8 mouse cellular contexts compared by ENCODE assay signal in genomic region chr13:49205381-49205998, GRCm38 (mm10). TPM values are rescaled to one million over a fixed set of nuclear protein-coding genes. Genes with fewer than 3 reads are reported as not detected.
DNase-seq lines count a peak whose midpoint lies in the region; ATAC-seq lines count a peak whose summit lies in the region.

No protein-coding gene starts in this region.

- no peak overlapping the region for H3K4me3 ChIP-seq in embryonic facial prominence, embryonic 11.5 days (ENCODE audit: low read depth, low read length)
- H3K4me3 ChIP-seq in kidney, embryonic 14.5 days (ENCODE audit: low read length) = no peak overlapping the region
- H3K4me3 ChIP-seq in liver, embryonic 11.5 days (ENCODE audit: low read depth, low read length) = no peak overlapping the region

- 52% methylated on average over 13 of the region's 13 CpGs for WGBS in embryonic facial prominence, embryonic 11.5 days
- 43% methylated on average over 13 of the region's 13 CpGs for WGBS in kidney, embryonic 14.5 days
- WGBS in liver, embryonic 11.5 days = 46% methylated on average over 13 of the region's 13 CpGs

- 0 out of 2 replicates have a peak, but pooled peaks have one; percentile 22 for ATAC-seq in embryonic facial prominence, embryonic 11.5 days (replicated peaks; ENCODE audit: insufficient number of reproducible peaks, low FRiP score, low TSS enrichment, low read depth)
- ATAC-seq in kidney, embryonic 14.5 days (ENCODE audit: low FRiP score, low TSS enrichment) = peak; percentile 53; the same call in 1 of the 2 replicates
- no peak for ATAC-seq in liver, embryonic 11.5 days (replicated peaks; ENCODE audit: low FRiP score)

- H3K9me3 ChIP-seq in embryonic facial prominence, embryonic 11.5 days (replicated peaks; ENCODE audit: control insufficient read depth, low read length) = no peaks in the 10 kb centered on the region
- H3K9me3 ChIP-seq in kidney, embryonic 14.5 days (ENCODE audit: control insufficient read depth, low read length) = no peaks in the 10 kb centered on the region
- no peaks in the 10 kb centered on the region for H3K9me3 ChIP-seq in liver, embryonic 11.5 days (ENCODE audit: control insufficient read depth, low read length)

- H3K27me3 ChIP-seq in embryonic facial prominence, embryonic 11.5 days (ENCODE audit: control insufficient read depth, insufficient read depth, low read length) = no peaks in the 10 kb centered on the region
- no peaks in the 10 kb centered on the region for H3K27me3 ChIP-seq in kidney, embryonic 14.5 days (ENCODE audit: control insufficient read depth, insufficient read depth, low read length)
- no peaks in the 10 kb centered on the region for H3K27me3 ChIP-seq in liver, embryonic 11.5 days (replicated peaks; ENCODE audit: control insufficient read depth, insufficient read depth, low read length)
- H3K27me3 ChIP-seq in splenic B cell, adult 2 months (ENCODE audit: control insufficient read depth, insufficient read depth, low read length, poor library complexity, severe bottlenecking) = no peaks in the 10 kb centered on the region

- no peaks in the 10 kb centered on the region for H3K36me3 ChIP-seq in embryonic facial prominence, embryonic 11.5 days (replicated peaks; ENCODE audit: control insufficient read depth, insufficient read depth, low read depth, low read length)
- no peaks in the 10 kb centered on the region for H3K36me3 ChIP-seq in kidney, embryonic 14.5 days (ENCODE audit: control insufficient read depth, insufficient read depth, low read length)
- H3K36me3 ChIP-seq in liver, embryonic 11.5 days (ENCODE audit: control insufficient read depth, insufficient read depth, low read length) = no peaks in the 10 kb centered on the region; the same call in 1 of the 2 replicates
- H3K36me3 ChIP-seq in splenic B cell, adult 2 months (ENCODE audit: control insufficient read depth, insufficient read depth, low read length, poor library complexity, severe bottlenecking) = peaks cover 9% of the 10 kb centered on the region

- H3K4me1 ChIP-seq in embryonic facial prominence, embryonic 11.5 days (ENCODE audit: control insufficient read depth, insufficient read depth, low read length) = no peaks in the 10 kb centered on the region
- H3K4me1 ChIP-seq in kidney, embryonic 14.5 days (ENCODE audit: control insufficient read depth, insufficient read depth, low read length) = no peaks in the 10 kb centered on the region
- no peaks in the 10 kb centered on the region; the same call in 1 of the 2 replicates for H3K4me1 ChIP-seq in liver, embryonic 11.5 days (replicated peaks; ENCODE audit: control insufficient read depth, insufficient read depth, low read length)

- DNase-seq in A20 (ENCODE audit: low read depth, low spot score) = peak; percentile 86
- DNase-seq in adrenal gland, postnatal 14 days = peak; percentile 95
- peak; percentile 80 for DNase-seq in embryonic facial prominence, embryonic 11.5 days (ENCODE audit: low spot score)
- DNase-seq in heart, adult 8-10 months (ENCODE audit: low spot score) = peak; percentile 82
- peak; percentile 73 for DNase-seq in liver, embryonic 11.5 days (ENCODE audit: low spot score)
- peak; percentile 95 to 98 for DNase-seq in natural killer cell, adult 2 months (ENCODE audit: low spot score in 2 of 2)
- peak; percentile 90 for DNase-seq in splenic B cell, adult 2 months (ENCODE audit: low read depth, low spot score)

- H3K4me2 ChIP-seq in embryonic facial prominence, embryonic 11.5 days (ENCODE audit: low read depth, low read length) = no peak overlapping the region
- no peak overlapping the region for H3K4me2 ChIP-seq in kidney, embryonic 14.5 days (replicated peaks; ENCODE audit: low read depth, low read length)
- no peak overlapping the region for H3K4me2 ChIP-seq in liver, embryonic 11.5 days

- no peak overlapping the region for H3K27ac ChIP-seq in embryonic facial prominence, embryonic 11.5 days (replicated peaks; ENCODE audit: low read depth, low read length)
- H3K27ac ChIP-seq in kidney, embryonic 14.5 days (ENCODE audit: low read depth, low read length) = no peak overlapping the region
- no peak overlapping the region for H3K27ac ChIP-seq in liver, embryonic 11.5 days (ENCODE audit: low read depth, low read length)

- H3K9ac ChIP-seq in embryonic facial prominence, embryonic 11.5 days (replicated peaks; ENCODE audit: low read length) = no peak overlapping the region
- no peak overlapping the region for H3K9ac ChIP-seq in kidney, embryonic 14.5 days (ENCODE audit: low read depth, low read length)
- no peak overlapping the region for H3K9ac ChIP-seq in liver, embryonic 11.5 days (ENCODE audit: low read depth, low read length)

RNA-seq across cellular contexts. Expression of gene Card19, which starts 10.3 kb away (rescaled TPM):
- total RNA-seq in adrenal gland, postnatal 14 days (2021) = 60.3 and 60.6 TPM in 2 replicates
- polyA plus RNA-seq in embryonic facial prominence, embryonic 11.5 days (2014; fragmentation: Nextera tagmentation; extraction: Ambion mirVana) = 32.1 and 34.4 TPM in 2 replicates
- 100 to 1,000 TPM; 132 to 152 (median 141) TPM for total RNA-seq in heart, adult 8-10 months (2022)
- 33.3 and 39.9 TPM in 2 replicates for polyA plus RNA-seq in kidney, embryonic 14.5 days (2014; fragmentation: Nextera tagmentation; extraction: Ambion mirVana)
- 23.1 and 26.2 TPM in 2 replicates for polyA plus RNA-seq in liver, embryonic 11.5 days (2014; fragmentation: Nextera tagmentation; extraction: Ambion mirVana)

RNA-seq across cellular contexts. Expression of gene Ninj1, which starts 18.2 kb away (rescaled TPM):
- total RNA-seq in adrenal gland, postnatal 14 days (2021) = 69.8 and 83.7 TPM in 2 replicates
- 29.8 and 30.5 TPM in 2 replicates for polyA plus RNA-seq in embryonic facial prominence, embryonic 11.5 days (2014; fragmentation: Nextera tagmentation; extraction: Ambion mirVana)
- 100 to 1,000 TPM; 111 to 152 (median 131) TPM for total RNA-seq in heart, adult 8-10 months (2022)
- 43.8 and 54.2 TPM in 2 replicates for polyA plus RNA-seq in kidney, embryonic 14.5 days (2014; fragmentation: Nextera tagmentation; extraction: Ambion mirVana)
- polyA plus RNA-seq in liver, embryonic 11.5 days (2014; fragmentation: Nextera tagmentation; extraction: Ambion mirVana) = 54.2 and 59.8 TPM in 2 replicates

RNA-seq across cellular contexts. Expression of gene Susd3, which starts 43.0 kb away (rescaled TPM):
- 0.70 and 3.6 TPM in 2 replicates for total RNA-seq in adrenal gland, postnatal 14 days (2021)
- polyA plus RNA-seq in embryonic facial prominence, embryonic 11.5 days (2014; fragmentation: Nextera tagmentation; extraction: Ambion mirVana) = 1.2 and 1.3 TPM in 2 replicates
- under 1 TPM; 0.31 to 0.78 (median 0.64) TPM for total RNA-seq in heart, adult 8-10 months (2022)
- polyA plus RNA-seq in kidney, embryonic 14.5 days (2014; fragmentation: Nextera tagmentation; extraction: Ambion mirVana) = 8.5 and 12.6 TPM in 2 replicates
- 4.4 and 5.2 TPM in 2 replicates for polyA plus RNA-seq in liver, embryonic 11.5 days (2014; fragmentation: Nextera tagmentation; extraction: Ambion mirVana)

RNA-seq across cellular contexts. Expression of gene Wnk2, which starts 57.7 kb away (rescaled TPM):
- 2.6 and 3.3 TPM in 2 replicates for total RNA-seq in adrenal gland, postnatal 14 days (2021)
- polyA plus RNA-seq in embryonic facial prominence, embryonic 11.5 days (2014; fragmentation: Nextera tagmentation; extraction: Ambion mirVana) = 2.5 and 2.6 TPM in 2 replicates
- 10 to 100 TPM; 60.5 to 89.6 (median 75.4) TPM for total RNA-seq in heart, adult 8-10 months (2022)
- 1.7 and 2.1 TPM in 2 replicates for polyA plus RNA-seq in kidney, embryonic 14.5 days (2014; fragmentation: Nextera tagmentation; extraction: Ambion mirVana)
- polyA plus RNA-seq in liver, embryonic 11.5 days (2014; fragmentation: Nextera tagmentation; extraction: Ambion mirVana) = 0.34 and 0.45 TPM in 2 replicates
